Mouse (Mus musculus) right cerebral cortex, postnatal 25 days (tissue): Measurements from ENCODE around the gene Svs3a.
A peak's percentile ranks its signal among the peaks of the same experiment; 100 is the strongest.
"Not testable (repeated sequence)": the region's sequence is repeated elsewhere in the genome, so short reads cannot be mapped to it uniquely, and the experiment has no call there.

Experiments
- DNase-seq: peaks from one replicate; pipeline ENCODE4 v3.0.0; 2022

Gene Svs3a

DNA sequence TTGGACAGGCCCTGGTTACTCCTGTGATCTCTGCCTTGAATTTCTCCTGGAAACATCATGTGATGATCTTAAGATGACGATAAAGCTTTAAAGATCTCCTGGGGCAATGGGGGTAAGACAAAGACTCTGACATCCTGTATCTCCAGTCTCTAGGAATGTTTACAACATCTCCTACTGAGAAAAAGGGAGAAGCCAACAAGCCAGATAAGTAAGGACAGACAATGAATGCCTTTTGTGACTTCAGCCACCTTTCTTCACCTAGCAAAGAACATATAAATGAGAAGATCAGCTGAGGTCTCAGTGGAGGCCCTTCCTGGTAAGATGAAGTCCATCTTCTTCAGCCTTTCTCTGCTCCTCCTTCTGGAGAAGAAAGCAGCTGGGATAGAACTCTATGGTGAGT, at the start of gene Svs3a:
Gene Svs3a (plus strand): TSS at position 301 of the 400 bp plus-strand sequence.
- DNase-seq = not testable (repeated sequence)

DNA sequence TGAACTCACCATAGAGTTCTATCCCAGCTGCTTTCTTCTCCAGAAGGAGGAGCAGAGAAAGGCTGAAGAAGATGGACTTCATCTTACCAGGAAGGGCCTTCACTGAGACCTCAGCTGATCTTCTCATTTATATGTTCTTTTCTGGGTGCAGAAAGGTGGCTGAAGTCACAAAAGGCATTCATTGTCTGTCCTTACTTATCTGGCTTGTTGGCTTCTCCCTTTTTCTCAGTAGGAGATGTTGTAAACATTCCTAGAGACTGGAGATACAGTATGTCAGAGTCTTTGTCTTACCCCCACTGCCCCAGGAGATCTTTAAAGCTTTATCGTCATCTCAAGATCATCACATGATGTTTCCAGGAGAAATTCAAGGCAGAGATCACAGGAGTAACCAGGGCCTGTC, 32.5 kb upstream of the Svs3a start, which contains the start of gene Svs3b:
Gene Svs3b (minus strand): TSS at position 101 of the 400 bp plus-strand sequence.
- DNase-seq = not testable (repeated sequence)

- no peak for DNase-seq
Measured at GRCm38 (mm10) chr2:164278359-164278758, 10.7 kb upstream of the Svs3a start, which contains the start of gene Svs4. TSS of gene Svs4 (minus strand) at chr2:164278459.

GRCm38 (mm10) chr2:164312599-164312998, 23.5 kb downstream of the Svs3a start:
- DNase-seq = peak; percentile 11

- not testable (repeated sequence) for DNase-seq
Measured at GRCm38 (mm10) chr2:164315460-164315859, 26.4 kb downstream of the Svs3a start.

DNA sequence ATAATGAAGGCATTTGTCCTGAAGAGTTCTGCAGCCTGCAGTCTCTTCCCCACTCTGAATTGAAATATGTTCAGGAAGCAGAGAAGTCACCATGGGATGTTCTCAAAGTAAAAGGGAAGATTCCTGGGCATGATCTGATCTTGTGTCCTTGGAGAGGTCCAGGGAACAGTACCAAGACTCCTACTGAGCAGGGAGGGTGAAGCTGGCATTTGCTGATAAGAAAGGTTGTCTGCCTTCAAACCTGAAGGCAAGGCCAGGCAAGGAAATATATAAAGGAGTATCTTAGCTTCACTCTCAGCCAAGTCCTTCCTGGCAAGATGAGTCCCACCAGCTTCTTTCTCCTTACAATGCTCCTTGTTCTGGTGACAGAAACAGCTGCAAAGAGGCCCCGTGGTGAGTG, 27.4 kb downstream of the Svs3a start, which contains the start of gene Svs6:
Gene Svs6 (plus strand): TSS at position 301 of the 400 bp plus-strand sequence.
- DNase-seq = not testable (repeated sequence)

DNA sequence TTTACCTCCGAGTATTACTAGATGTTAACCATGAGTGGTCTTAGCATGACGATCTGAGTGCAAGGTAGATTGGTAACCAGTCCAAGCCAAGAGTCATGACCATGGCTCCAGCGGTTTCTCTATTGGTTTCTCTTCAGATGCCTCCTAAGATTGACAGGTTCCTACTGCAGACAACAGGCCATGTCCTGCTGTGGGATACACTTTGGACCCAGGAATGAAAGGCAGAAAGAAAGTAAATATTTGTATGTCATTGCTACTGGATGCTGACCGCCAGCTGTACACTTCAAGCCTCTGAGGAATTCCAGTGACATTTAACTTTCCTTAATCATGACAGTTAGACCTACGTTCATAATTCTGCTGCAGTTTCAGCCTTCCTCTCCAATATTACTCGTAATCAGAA, 31.9 kb downstream of the Svs3a start:
- DNase-seq = no peak

DNA sequence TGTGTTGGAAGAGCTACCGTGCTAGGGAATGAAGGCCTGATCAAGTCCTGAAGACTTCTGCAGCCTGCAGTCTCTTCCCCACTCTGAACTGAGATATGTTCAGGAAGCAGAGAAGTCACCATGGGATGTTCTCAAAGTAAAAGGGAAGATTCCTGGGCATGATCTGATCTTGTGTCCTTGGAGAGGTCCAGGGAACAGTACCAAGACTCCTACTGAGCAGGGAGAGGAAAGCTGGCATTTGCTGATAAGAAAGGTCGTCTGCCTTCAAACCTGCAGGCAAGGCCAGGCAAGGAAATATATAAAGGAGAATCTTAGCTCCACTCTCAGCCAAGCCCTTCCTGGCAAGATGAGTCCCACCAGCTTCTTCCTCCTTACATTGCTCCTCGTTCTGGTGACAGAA, 43.4 kb downstream of the Svs3a start, which contains the start of gene Svs5:
Gene Svs5 (plus strand): TSS at position 301 of the 400 bp plus-strand sequence.
- not testable (repeated sequence) for DNase-seq
